In the genomic region with DNA sequence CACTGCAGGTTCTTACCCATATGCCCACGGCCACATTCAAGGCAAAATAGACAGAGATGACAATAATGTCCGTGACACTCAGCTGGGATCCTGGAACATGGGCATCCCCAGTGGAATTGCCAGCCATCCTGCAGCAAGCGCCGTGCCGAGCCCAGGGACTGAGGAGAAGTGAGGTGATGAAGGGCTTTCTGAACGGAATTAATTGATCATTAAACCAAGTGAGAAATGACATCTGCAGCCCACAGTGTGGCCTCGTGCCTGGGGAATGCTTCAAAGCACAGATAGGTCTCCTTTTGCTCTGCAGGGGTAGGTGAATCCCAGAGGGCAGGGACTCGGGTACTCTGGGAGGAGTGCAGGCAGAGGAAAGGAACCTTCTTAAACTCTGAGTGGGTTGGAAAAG, we compare ENCODE assay signal across 18 mouse cellular contexts. TPM values are rescaled to one million over a fixed set of nuclear protein-coding genes. Genes with fewer than 3 reads are reported as not detected.
"Had no signal": no experiment of that assay in that cellular context is flagged by ENCODE, and none has a peak within 500 bp of the region (broad histone marks: within the 10 kb centered on the region; RNA-seq: fewer than 3 reads in every experiment).

No protein-coding gene starts in this region.

- H3K4me2 ChIP-seq: limb, embryonic 12.5 days; liver, embryonic 13.5 days; lung, embryonic 15.5 days; midbrain, embryonic 12.5 days; neural tube, embryonic 13.5 days; stomach, embryonic 15.5 days had no signal

- DNase-seq: liver; liver, embryonic 13.5 days; liver, postnatal 0 days; retina, postnatal 1 day; right cerebral cortex, postnatal 14 days; thymus, adult 18-20 months; thymus, postnatal 14 days had no signal

- H3K4me3 ChIP-seq: limb, embryonic 12.5 days; liver, embryonic 13.5 days; lung, embryonic 15.5 days; midbrain, embryonic 12.5 days; neural tube, embryonic 13.5 days; stomach, embryonic 15.5 days had no signal

- H3K27me3 ChIP-seq: limb, embryonic 12.5 days; lung, embryonic 15.5 days; midbrain, embryonic 12.5 days; neural tube, embryonic 13.5 days; stomach, embryonic 15.5 days had no signal

- H3K9me3 ChIP-seq: limb, embryonic 12.5 days; liver, embryonic 13.5 days; lung, embryonic 15.5 days; midbrain, embryonic 12.5 days; neural tube, embryonic 13.5 days; stomach, embryonic 15.5 days had no signal

- H3K27ac ChIP-seq: limb, embryonic 12.5 days; liver, embryonic 13.5 days; lung, embryonic 15.5 days; midbrain, embryonic 12.5 days; neural tube, embryonic 13.5 days; stomach, embryonic 15.5 days had no signal

- H3K9ac ChIP-seq: limb, embryonic 12.5 days; liver, embryonic 13.5 days; liver, postnatal 0 days; lung, embryonic 15.5 days; midbrain, embryonic 12.5 days; neural tube, embryonic 13.5 days; stomach, embryonic 15.5 days had no signal

- ATAC-seq: hindbrain, embryonic 16.5 days; inflammation-experienced regulatory T-cells, adult 6 months; intestine, postnatal 0 days; liver, postnatal 0 days; midbrain, embryonic 16.5 days had no signal

- H3K36me3 ChIP-seq: limb, embryonic 12.5 days; liver, embryonic 13.5 days; lung, embryonic 15.5 days; midbrain, embryonic 12.5 days; neural tube, embryonic 13.5 days; stomach, embryonic 15.5 days had no signal

- H3K4me1 ChIP-seq: limb, embryonic 12.5 days; lung, embryonic 15.5 days; midbrain, embryonic 12.5 days; stomach, embryonic 15.5 days had no signal

RNA-seq across cellular contexts. Expression of a gene that starts 0.8 kb away (rescaled TPM):
- total RNA-seq: megakaryocyte-erythroid progenitor cell, adult 5-6 weeks had no signal
- polyA plus RNA-seq: hindbrain, embryonic 16.5 days; liver, embryonic 13.5 days; liver, postnatal 0 days; lung, embryonic 15.5 days; midbrain, embryonic 12.5 days; midbrain, embryonic 16.5 days; neural tube, embryonic 13.5 days; stomach, embryonic 15.5 days had no signal

RNA-seq across cellular contexts. Expression of a gene that starts 35.9 kb away (rescaled TPM):
- total RNA-seq: layer of hippocampus, postnatal 10 days; megakaryocyte-erythroid progenitor cell, adult 5-6 weeks had no signal
